Mouse (Mus musculus) midbrain, embryonic 11.5 days (tissue): Measurements from ENCODE around the gene Acox3. TPM values are rescaled to one million over a fixed set of nuclear protein-coding genes. Genes with fewer than 3 reads are reported as not detected.

ENCODE experiments used
- ATAC-seq: fragments of 200-750 bp; cut with Nextera tagmentation; 2 replicates; pipeline ENCODE4 v1.8.0; 2017; ENCODE audit warnings: moderate TSS enrichment, moderate library complexity; ENCODE audit not compliant: low FRiP score
- DNase-seq: peaks from one replicate; pipeline ENCODE4 v3.0.0; 2015; ENCODE audit warnings: low spot score; ENCODE audit errors: missing footprints
- H3K27ac ChIP-seq: fragments of 300-500 bp; sonication (generic); 2 replicates; pipeline ENCODE4 v1.5.1; 2014; ENCODE audit warnings: low read depth, low read length
- H3K27me3 ChIP-seq: fragments of 300-500 bp; sonication (generic); 2 replicates; pipeline ENCODE4 v1.6.1; 2014; ENCODE audit warnings: mild to moderate bottlenecking, low read length, moderate library complexity, mixed read lengths; ENCODE audit not compliant: control insufficient read depth, insufficient read depth
- H3K36me3 ChIP-seq: fragments of 300-500 bp; sonication (generic); 2 replicates; pipeline ENCODE4 v1.6.1; 2014; ENCODE audit warnings: mild to moderate bottlenecking, low read length, moderate library complexity, mixed read lengths; ENCODE audit not compliant: control insufficient read depth, insufficient read depth
- H3K4me1 ChIP-seq: fragments of 300-500 bp; sonication (generic); 2 replicates; pipeline ENCODE4 v1.6.1; 2014; ENCODE audit warnings: low read length; ENCODE audit not compliant: control insufficient read depth, insufficient read depth
- H3K4me2 ChIP-seq: fragments of 300-500 bp; sonication (generic); 2 replicates; pipeline ENCODE4 v1.6.1; 2014; ENCODE audit warnings: mild to moderate bottlenecking, moderate library complexity
- H3K4me3 ChIP-seq: fragments of 300-500 bp; sonication (generic); 2 replicates; pipeline ENCODE4 v1.5.1; 2014; ENCODE audit warnings: low read depth, low read length
- H3K9ac ChIP-seq: fragments of 300-500 bp; sonication (generic); 2 replicates; pipeline ENCODE4 v1.6.1; 2014; ENCODE audit warnings: low read length
- H3K9me3 ChIP-seq: fragments of 300-500 bp; sonication (generic); 2 replicates; pipeline ENCODE4 v1.6.1; 2016; ENCODE audit warnings: low read length; ENCODE audit not compliant: control insufficient read depth
- WGBS: fragments of 180-500 bp; shearing (Covaris S2); extraction: QIAGEN DNeasy Blood & Tissue Kit; methylation state at CpG from one replicate; pipeline ENCODE4 v1.1.7; 2014; 5-methylcytosine and 5-hydroxymethylcytosine counted together
- polyA plus RNA-seq: library from polyadenylated mRNA; unstranded; fragments of >200 nt; fragmentation: Nextera tagmentation; extraction: Ambion mirVana; gene quantifications from 2 replicates; pipeline ENCODE4 v1.2.1, GENCODE M21; 2014

The Acox3 gene
- polyA plus RNA-seq, 1 experiment from 2014 or later, result 14.6 TPM

- ATAC-seq (no peak), DNase-seq (no peak)
- Histone ChIP-seq H3K36me3 (peaks cover 29% of the 10 kb centered on the region), H3K27ac (no peak overlapping the region), H3K4me1 (peaks cover 2% of the 10 kb centered on the region; the same call in 1 of the 2 replicates), H3K4me2 (no peak overlapping the region), H3K9ac (no peak overlapping the region), H3K27me3 (no peaks in the 10 kb centered on the region), H3K9me3 (no peaks in the 10 kb centered on the region), H3K4me3 (no peak overlapping the region)
- 83% methylated on average over 4 of the region's 4 CpGs for WGBS
Observed at GRCm38 (mm10) chr5:35566632-35567031, 16.2 kb upstream of the Acox3 start.

GRCm38 (mm10) chr5:35571546-35571945, 11.3 kb upstream of the Acox3 start:
- Histone ChIP-seq H3K27me3 (no peaks in the 10 kb centered on the region), H3K27ac (no peak overlapping the region), H3K36me3 (peaks cover 8% of the 10 kb centered on the region), H3K4me3 (no peak overlapping the region), H3K9ac (no peak overlapping the region), H3K4me2 (no peak overlapping the region), H3K4me1 (peaks cover 7% of the 10 kb centered on the region), H3K9me3 (no peaks in the 10 kb centered on the region)
- no peak for ATAC-seq
- DNase-seq, result no peak
- 93% methylated on average over 6 of the region's 6 CpGs for WGBS

GRCm38 (mm10) chr5:35574653-35575599, 7.9 kb upstream of the Acox3 start, which contains the start of gene Trmt44:
TSS of gene Trmt44 (minus strand) at chr5:35575070.
- peak within 1 kb of the TSS; percentile 80 for H3K9ac ChIP-seq
- H3K36me3 ChIP-seq, result peaks cover 6% of the 10 kb centered on the region
- peak within 1 kb of the TSS; percentile 75 for H3K4me3 ChIP-seq
- H3K27me3 ChIP-seq, result no peaks in the 10 kb centered on the region
- ATAC-seq, result peak; percentile 96
- H3K27ac ChIP-seq, result peak within 1 kb of the TSS; percentile 52
- peak within 1 kb of the TSS; percentile 78 for H3K4me2 ChIP-seq
- no peaks in the 10 kb centered on the region for H3K9me3 ChIP-seq
- 3% methylated on average over 56 of the region's 56 CpGs for WGBS
- peaks cover 7% of the 10 kb centered on the region for H3K4me1 ChIP-seq
- peak; percentile 99 for DNase-seq

GRCm38 (mm10) chr5:35576409-35577020, 6.3 kb upstream of the Acox3 start:
- no peak for ATAC-seq

GRCm38 (mm10) chr5:35578411-35578810, 4.4 kb upstream of the Acox3 start:
- no peaks in the 10 kb centered on the region for H3K9me3 ChIP-seq
- no peaks in the 10 kb centered on the region for H3K27me3 ChIP-seq
- H3K36me3 ChIP-seq, result no peaks in the 10 kb centered on the region
- no peak overlapping the region for H3K4me3 ChIP-seq
- 79% methylated on average over 2 of the region's 2 CpGs for WGBS
- H3K9ac ChIP-seq, result no peak overlapping the region
- H3K4me1 ChIP-seq, result peaks cover 12% of the 10 kb centered on the region
- ATAC-seq, result no peak
- no peak overlapping the region for H3K27ac ChIP-seq
- no peak overlapping the region for H3K4me2 ChIP-seq
- no peak for DNase-seq

More at GRCm38 (mm10) chr5:35576409-35577020, 6.3 kb upstream of the Acox3 start:
- Histone ChIP-seq H3K4me2 (no peak overlapping the region), H3K27me3 (no peaks in the 10 kb centered on the region), H3K9me3 (no peaks in the 10 kb centered on the region), H3K36me3 (no peaks in the 10 kb centered on the region; the same call in 1 of the 2 replicates), H3K4me1 (peaks cover 7% of the 10 kb centered on the region), H3K4me3 (no peak overlapping the region), H3K9ac (no peak overlapping the region), H3K27ac (no peak overlapping the region)
- 90% methylated on average over 10 of the region's 10 CpGs for WGBS
- no peak for DNase-seq

- WGBS, result 69% methylated on average over 5 of the region's 5 CpGs
- no peaks in the 10 kb centered on the region for H3K9me3 ChIP-seq
- no peak overlapping the region for H3K9ac ChIP-seq
- peaks cover 9% of the 10 kb centered on the region; the same call in 1 of the 2 replicates for H3K4me1 ChIP-seq
- H3K27me3 ChIP-seq, result no peaks in the 10 kb centered on the region
- H3K27ac ChIP-seq, result no peak overlapping the region
- no peak overlapping the region for H3K4me2 ChIP-seq
- H3K36me3 ChIP-seq, result no peaks in the 10 kb centered on the region
- no peak overlapping the region for H3K4me3 ChIP-seq
- DNase-seq (no peak), ATAC-seq (no peak)
Observed at GRCm38 (mm10) chr5:35579247-35579893, 3.5 kb upstream of the Acox3 start.

- Histone ChIP-seq H3K9me3 (no peaks in the 10 kb centered on the region), H3K4me2 (no peak overlapping the region), H3K9ac (no peak overlapping the region), H3K4me3 (no peak overlapping the region), H3K4me1 (peaks cover 9% of the 10 kb centered on the region; the same call in 1 of the 2 replicates), H3K27ac (no peak overlapping the region), H3K27me3 (no peaks in the 10 kb centered on the region), H3K36me3 (no peaks in the 10 kb centered on the region)
- ATAC-seq, result no peak
- DNase-seq, result no peak
- 65% methylated on average over 3 of the region's 3 CpGs for WGBS
Observed at GRCm38 (mm10) chr5:35580156-35580922, 2.5 kb upstream of the Acox3 start.

- Histone ChIP-seq H3K36me3 (no peaks in the 10 kb centered on the region), H3K9ac (peak overlapping the region; percentile 72), H3K4me3 (peak overlapping the region; percentile 61), H3K9me3 (no peaks in the 10 kb centered on the region), H3K4me1 (peaks cover 9% of the 10 kb centered on the region; the same call in 1 of the 2 replicates), H3K27ac (no peak overlapping the region), H3K4me2 (peak overlapping the region; percentile 79), H3K27me3 (no peaks in the 10 kb centered on the region)
- DNase-seq (no peak), ATAC-seq (no peak)
- WGBS, result 5% methylated on average over 17 of the region's 17 CpGs
Observed at GRCm38 (mm10) chr5:35583221-35583783, 462 bp downstream of the Acox3 start.
